Mouse (Mus musculus) stomach, embryonic 15.5 days (tissue): ENCODE data around the gene Dusp8. TPM values are rescaled to one million over a fixed set of nuclear protein-coding genes. Genes with fewer than 3 reads are reported as not detected.

Experiments used
- ATAC-seq: fragments of 200-750 bp; cut with Nextera tagmentation; 2 replicates; pipeline ENCODE4 v1.8.0; 2017; ENCODE audit warnings: low read depth, moderate number of reproducible peaks, moderate TSS enrichment; ENCODE audit not compliant: insufficient read depth, low FRiP score
- H3K27ac ChIP-seq: fragments of 300-500 bp; sonication (generic); 2 replicates; pipeline ENCODE4 v1.5.1; 2015; ENCODE audit warnings: mild to moderate bottlenecking, inconsistent platforms
- H3K27me3 ChIP-seq: fragments of 300-500 bp; sonication (generic); replicated peaks from 2 replicates; pipeline ENCODE4 v1.6.1; 2015; ENCODE audit warnings: inconsistent platforms
- H3K36me3 ChIP-seq: fragments of 300-500 bp; sonication (generic); 2 replicates; pipeline ENCODE4 v1.6.1; 2015; ENCODE audit warnings: inconsistent platforms
- H3K4me1 ChIP-seq: fragments of 300-500 bp; sonication (generic); 2 replicates; pipeline ENCODE4 v1.6.1; 2015; ENCODE audit warnings: inconsistent platforms
- H3K4me2 ChIP-seq: fragments of 300-500 bp; sonication (generic); 2 replicates; pipeline ENCODE4 v1.6.1; 2015; ENCODE audit warnings: mild to moderate bottlenecking, inconsistent platforms
- H3K4me3 ChIP-seq: fragments of 300-500 bp; sonication (generic); replicated peaks from 2 replicates; pipeline ENCODE4 v1.5.1; 2015; ENCODE audit warnings: inconsistent platforms
- H3K9ac ChIP-seq: fragments of 300-500 bp; sonication (generic); 2 replicates; pipeline ENCODE4 v1.6.1; 2015; ENCODE audit warnings: inconsistent platforms
- H3K9me3 ChIP-seq: fragments of 300-500 bp; sonication (generic); 2 replicates; pipeline ENCODE4 v1.6.1; 2016; ENCODE audit warnings: inconsistent platforms
- WGBS: fragments of 180-500 bp; shearing (Covaris S2); methylation state at CpG from one replicate; pipeline ENCODE4 v1.1.7; 2015; 5-methylcytosine and 5-hydroxymethylcytosine counted together
- polyA plus RNA-seq: library from polyadenylated mRNA; unstranded; fragments of >200 nt; fragmentation: Nextera tagmentation; extraction: Ambion mirVana; gene quantifications from 2 replicates; pipeline ENCODE4 v1.2.1, GENCODE M21; 2015

Gene Dusp8
- polyA plus RNA-seq, 1 experiment from 2014 or later, result 7.4 TPM

GRCm38 (mm10) chr7:142094301-142095143 lies 1.1 kb downstream of the Dusp8 start:
- under 1% methylated on average over 88 of the region's 89 CpGs for WGBS
- H3K9ac ChIP-seq, result peak overlapping the region; percentile 73
- peak overlapping the region; percentile 44; the same call in 1 of the 2 replicates for H3K27ac ChIP-seq

DNA sequence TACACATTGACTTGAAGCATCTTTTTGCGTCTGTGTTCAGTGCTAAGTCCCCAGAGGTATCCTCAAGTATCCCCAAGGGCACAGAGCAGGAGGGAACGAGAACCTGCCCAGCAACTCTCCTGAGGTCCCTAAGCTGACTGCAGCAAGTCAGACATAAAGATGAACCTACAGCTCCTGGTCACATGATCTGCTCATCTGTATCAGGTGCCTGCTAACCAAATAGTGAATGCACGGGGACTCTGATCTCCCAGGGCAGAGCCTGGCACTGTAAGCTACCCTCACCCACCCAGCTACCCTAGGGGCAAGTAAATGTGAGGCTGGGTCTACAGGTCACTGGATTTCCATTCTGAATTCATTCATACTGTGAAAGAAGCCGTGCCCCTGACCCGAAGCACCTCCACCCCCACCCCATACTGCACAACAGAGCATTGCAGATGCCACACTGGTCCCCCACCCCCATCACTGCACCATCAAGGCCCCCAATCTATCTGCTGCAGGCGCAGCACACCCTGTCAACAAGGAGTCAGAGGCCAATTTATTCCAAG lies 1.9 kb downstream of the Dusp8 start:
- Histone ChIP-seq H3K4me2 (peak overlapping the region; percentile 99), H3K9me3 (no peaks in the 10 kb centered on the region), H3K4me3 (peak overlapping the region; percentile 70), H3K27ac (no peak overlapping the region), H3K4me1 (peaks cover 25% of the 10 kb centered on the region), H3K9ac (peak overlapping the region; percentile 73; the same call in 1 of the 2 replicates), H3K36me3 (no peaks in the 10 kb centered on the region), H3K27me3 (peaks cover 57% of the 10 kb centered on the region)
- WGBS, result 29% methylated on average over 6 of the region's 6 CpGs
- ATAC-seq, result no peak

More at GRCm38 (mm10) chr7:142094301-142095143, 1.1 kb downstream of the Dusp8 start:
- H3K9me3 ChIP-seq, result no peaks in the 10 kb centered on the region
- peaks cover 57% of the 10 kb centered on the region for H3K27me3 ChIP-seq
- H3K4me3 ChIP-seq, result peak overlapping the region; percentile 70
- peak overlapping the region; percentile 99 for H3K4me2 ChIP-seq
- peaks cover 18% of the 10 kb centered on the region for H3K4me1 ChIP-seq
- ATAC-seq, result peak; percentile 19
- no peaks in the 10 kb centered on the region for H3K36me3 ChIP-seq

DNA sequence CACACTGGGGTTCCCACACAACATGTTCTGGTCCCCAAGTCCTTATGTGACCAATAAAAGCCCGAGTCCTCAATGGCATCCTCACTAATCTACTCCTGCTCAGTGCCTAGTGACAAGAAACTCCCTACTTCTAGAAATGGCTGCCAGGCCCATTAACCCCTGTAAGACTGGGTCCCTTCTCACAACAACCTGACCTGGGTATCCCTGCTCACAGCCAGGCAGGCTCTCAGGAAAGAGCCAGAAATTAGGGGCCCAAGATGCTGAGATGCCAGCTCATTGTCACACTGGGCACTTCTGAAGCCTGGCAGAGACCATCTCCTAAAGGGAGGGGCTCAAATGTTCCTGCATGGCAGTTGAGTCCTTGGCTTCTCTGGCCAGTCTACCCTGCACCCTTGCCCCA lies 2.7 kb downstream of the Dusp8 start:
- no peak overlapping the region for H3K4me3 ChIP-seq
- H3K27me3 ChIP-seq, result peaks cover 57% of the 10 kb centered on the region

GRCm38 (mm10) chr7:142091848-142092247 lies 3.8 kb downstream of the Dusp8 start:
- peaks cover 30% of the 10 kb centered on the region for H3K4me1 ChIP-seq
- H3K36me3 ChIP-seq, result no peaks in the 10 kb centered on the region
- no peak overlapping the region for H3K4me2 ChIP-seq
- WGBS, result 6% methylated on average over 4 of the region's 4 CpGs
- H3K9ac ChIP-seq, result no peak overlapping the region
- peaks cover 51% of the 10 kb centered on the region for H3K27me3 ChIP-seq
- no peaks in the 10 kb centered on the region for H3K9me3 ChIP-seq
- H3K4me3 ChIP-seq, result no peak overlapping the region
- no peak for ATAC-seq
- H3K27ac ChIP-seq, result no peak overlapping the region

More for the DNA sequence above, 2.7 kb downstream of the Dusp8 start:
- no peaks in the 10 kb centered on the region for H3K9me3 ChIP-seq
- H3K9ac ChIP-seq, result no peak overlapping the region
- H3K36me3 ChIP-seq, result no peaks in the 10 kb centered on the region
- 51% methylated on average over 1 of the region's 1 CpGs for WGBS
- no peak for ATAC-seq
- no peak overlapping the region for H3K4me2 ChIP-seq
- H3K4me1 ChIP-seq, result peaks cover 30% of the 10 kb centered on the region
- H3K27ac ChIP-seq, result no peak overlapping the region

- Histone ChIP-seq H3K27ac (no peak overlapping the region), H3K27me3 (peaks cover 35% of the 10 kb centered on the region), H3K36me3 (no peaks in the 10 kb centered on the region), H3K9ac (no peak overlapping the region), H3K4me3 (no peak overlapping the region), H3K4me1 (peaks cover 25% of the 10 kb centered on the region), H3K9me3 (no peaks in the 10 kb centered on the region), H3K4me2 (no peak overlapping the region)
- no peak for ATAC-seq
- 61% methylated on average over 17 of the region's 17 CpGs for WGBS
These were observed 5.8 kb downstream of the Dusp8 start for GRCm38 (mm10) chr7:142089648-142090447.

DNA sequence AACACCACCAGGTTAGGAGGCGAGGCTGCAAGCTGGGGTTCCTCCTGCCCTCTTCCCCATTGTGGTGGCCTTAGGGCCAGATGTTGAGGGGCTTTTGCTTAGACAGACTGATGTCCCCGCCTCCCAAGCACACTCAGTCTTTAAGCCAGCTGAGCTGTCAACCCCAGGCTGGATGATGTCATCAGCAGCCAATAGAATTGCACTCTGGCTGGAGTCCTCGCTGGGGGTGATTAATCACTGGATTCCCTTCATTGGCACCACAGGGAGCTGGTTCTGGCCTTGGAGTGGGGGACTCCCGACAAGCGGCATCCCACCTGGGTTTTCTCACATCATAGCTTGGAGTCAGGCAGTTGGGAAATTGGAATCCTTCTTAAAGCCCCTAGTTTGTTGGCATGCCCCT lies 6.8 kb downstream of the Dusp8 start:
- Histone ChIP-seq H3K4me3 (no peak overlapping the region), H3K4me2 (no peak overlapping the region), H3K4me1 (peaks cover 24% of the 10 kb centered on the region), H3K27ac (no peak overlapping the region), H3K9me3 (no peaks in the 10 kb centered on the region), H3K36me3 (no peaks in the 10 kb centered on the region), H3K9ac (no peak overlapping the region), H3K27me3 (peaks cover 33% of the 10 kb centered on the region)
- WGBS, result 10% methylated on average over 5 of the region's 5 CpGs
- peak; percentile 48; the same call in 1 of the 2 replicates for ATAC-seq

- no peaks in the 10 kb centered on the region for H3K9me3 ChIP-seq
- peaks cover 27% of the 10 kb centered on the region for H3K4me1 ChIP-seq
- peaks cover 36% of the 10 kb centered on the region for H3K27me3 ChIP-seq
- ATAC-seq, result peak; percentile 91
- no peak overlapping the region for H3K4me2 ChIP-seq
- no peak overlapping the region for H3K27ac ChIP-seq
- 82% methylated on average over 1 of the region's 1 CpGs for WGBS
- H3K9ac ChIP-seq, result no peak overlapping the region
- H3K4me3 ChIP-seq, result no peak overlapping the region
- H3K36me3 ChIP-seq, result no peaks in the 10 kb centered on the region
These were observed 8.5 kb downstream of the Dusp8 start for GRCm38 (mm10) chr7:142087069-142087652.

DNA sequence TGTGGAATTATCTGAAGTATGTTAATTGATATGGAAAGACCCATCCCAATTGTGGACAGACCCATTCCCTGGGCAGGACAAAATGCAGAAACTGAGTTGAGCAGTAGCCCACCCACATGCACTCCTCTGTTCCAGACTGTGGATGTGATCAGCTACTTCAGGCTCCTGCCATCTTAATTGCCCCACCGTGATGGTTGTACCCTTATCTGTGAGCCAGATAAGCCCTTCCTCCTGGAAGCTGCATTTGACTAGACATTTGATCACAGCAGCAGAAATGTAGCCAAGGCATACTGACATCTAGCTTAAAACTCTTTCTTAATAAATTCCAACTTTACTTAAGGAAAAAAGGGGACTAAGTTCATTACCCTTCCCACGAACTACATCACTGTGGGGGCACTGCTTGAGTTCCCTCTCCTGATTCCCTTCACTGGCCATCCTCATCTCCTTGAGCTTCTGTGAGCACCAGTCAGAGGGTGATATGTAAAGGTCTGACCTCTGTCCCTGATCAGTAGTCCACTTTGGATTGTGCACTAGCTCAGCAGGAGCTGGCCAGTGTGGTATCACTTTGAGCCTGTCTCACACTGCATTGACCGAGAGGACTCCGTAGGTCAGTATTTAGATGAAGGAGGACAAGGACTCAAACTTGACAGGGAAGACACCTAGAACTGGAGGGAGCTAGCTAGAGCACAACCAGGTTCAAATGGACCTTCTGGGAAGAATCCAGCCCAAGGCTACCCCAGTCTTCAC lies 9.3 kb downstream of the Dusp8 start:
- no peak for ATAC-seq
- 73% methylated on average over 4 of the region's 4 CpGs for WGBS
- no peak overlapping the region for H3K27ac ChIP-seq

DNA sequence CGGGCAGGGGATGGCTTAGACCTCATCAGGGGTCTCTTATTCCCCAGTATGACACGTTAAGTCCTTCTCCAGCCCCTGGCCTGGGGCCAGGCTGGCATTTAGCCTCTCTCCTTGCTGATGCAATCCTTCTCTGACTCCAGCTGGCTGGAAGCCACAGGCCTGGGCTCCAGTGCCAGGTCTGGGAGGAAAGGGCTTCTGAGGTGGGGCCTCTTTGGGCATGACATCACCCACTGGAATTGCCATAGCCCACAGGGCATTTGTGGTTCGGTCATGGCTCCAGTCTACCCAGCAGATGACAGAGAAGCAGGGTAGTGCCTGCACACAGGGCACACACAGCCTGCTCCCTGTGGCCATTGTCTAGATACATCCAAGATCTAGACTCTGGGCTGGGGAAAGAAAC lies 10.8 kb downstream of the Dusp8 start:
- WGBS, result 50% methylated on average over 3 of the region's 3 CpGs
- no peak for ATAC-seq
- H3K36me3 ChIP-seq, result no peaks in the 10 kb centered on the region
- H3K9me3 ChIP-seq, result no peaks in the 10 kb centered on the region
- H3K4me1 ChIP-seq, result peaks cover 32% of the 10 kb centered on the region
- no peak overlapping the region for H3K27ac ChIP-seq
- peaks cover 42% of the 10 kb centered on the region for H3K27me3 ChIP-seq
- no peak overlapping the region for H3K4me2 ChIP-seq
- H3K4me3 ChIP-seq, result no peak overlapping the region
- no peak overlapping the region for H3K9ac ChIP-seq

More for the DNA sequence above, 9.3 kb downstream of the Dusp8 start:
- no peak overlapping the region for H3K9ac ChIP-seq
- H3K4me3 ChIP-seq, result no peak overlapping the region
- H3K36me3 ChIP-seq, result no peaks in the 10 kb centered on the region
- H3K9me3 ChIP-seq, result no peaks in the 10 kb centered on the region
- peaks cover 32% of the 10 kb centered on the region for H3K4me1 ChIP-seq
- peaks cover 34% of the 10 kb centered on the region for H3K27me3 ChIP-seq
- H3K4me2 ChIP-seq, result no peak overlapping the region

DNA sequence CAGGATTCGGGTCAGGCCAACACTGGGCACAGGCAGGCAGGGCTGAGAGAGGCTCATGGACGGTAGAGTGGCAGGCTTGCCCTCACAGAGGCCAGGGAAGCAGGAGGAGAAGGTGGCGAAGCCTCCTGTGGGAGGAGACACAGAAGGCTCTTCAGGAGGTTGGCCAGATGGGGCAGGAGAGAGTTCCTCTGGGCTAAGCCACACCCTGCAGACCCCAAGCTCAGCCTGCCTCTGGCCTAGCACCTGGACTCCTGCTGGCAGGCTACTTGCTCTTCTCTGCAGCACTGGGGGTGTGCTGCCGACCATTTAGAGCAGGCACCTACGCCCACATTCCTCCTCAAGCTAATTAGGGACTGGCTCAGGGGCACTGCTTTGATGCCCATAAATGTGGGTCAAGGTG lies 11.2 kb downstream of the Dusp8 start:
- Histone ChIP-seq H3K9me3 (no peaks in the 10 kb centered on the region), H3K4me1 (peaks cover 28% of the 10 kb centered on the region), H3K4me3 (no peak overlapping the region), H3K27ac (0 out of 2 replicates have a peak overlapping the region, but pooled peaks have one; percentile 21), H3K27me3 (peaks cover 45% of the 10 kb centered on the region), H3K9ac (no peak overlapping the region), H3K36me3 (no peaks in the 10 kb centered on the region), H3K4me2 (no peak overlapping the region)
- WGBS, result 35% methylated on average over 5 of the region's 5 CpGs
- ATAC-seq, result no peak
